Mouse (Mus musculus): ENCODE data around the gene Wdr74.
A peak's percentile ranks its signal among the peaks of the same experiment; 100 is the strongest.
"Not testable (repeated sequence)": the region's sequence is repeated elsewhere in the genome, so short reads cannot be mapped to it uniquely, and the experiment has no call there.

Wdr74 gene

DNA sequence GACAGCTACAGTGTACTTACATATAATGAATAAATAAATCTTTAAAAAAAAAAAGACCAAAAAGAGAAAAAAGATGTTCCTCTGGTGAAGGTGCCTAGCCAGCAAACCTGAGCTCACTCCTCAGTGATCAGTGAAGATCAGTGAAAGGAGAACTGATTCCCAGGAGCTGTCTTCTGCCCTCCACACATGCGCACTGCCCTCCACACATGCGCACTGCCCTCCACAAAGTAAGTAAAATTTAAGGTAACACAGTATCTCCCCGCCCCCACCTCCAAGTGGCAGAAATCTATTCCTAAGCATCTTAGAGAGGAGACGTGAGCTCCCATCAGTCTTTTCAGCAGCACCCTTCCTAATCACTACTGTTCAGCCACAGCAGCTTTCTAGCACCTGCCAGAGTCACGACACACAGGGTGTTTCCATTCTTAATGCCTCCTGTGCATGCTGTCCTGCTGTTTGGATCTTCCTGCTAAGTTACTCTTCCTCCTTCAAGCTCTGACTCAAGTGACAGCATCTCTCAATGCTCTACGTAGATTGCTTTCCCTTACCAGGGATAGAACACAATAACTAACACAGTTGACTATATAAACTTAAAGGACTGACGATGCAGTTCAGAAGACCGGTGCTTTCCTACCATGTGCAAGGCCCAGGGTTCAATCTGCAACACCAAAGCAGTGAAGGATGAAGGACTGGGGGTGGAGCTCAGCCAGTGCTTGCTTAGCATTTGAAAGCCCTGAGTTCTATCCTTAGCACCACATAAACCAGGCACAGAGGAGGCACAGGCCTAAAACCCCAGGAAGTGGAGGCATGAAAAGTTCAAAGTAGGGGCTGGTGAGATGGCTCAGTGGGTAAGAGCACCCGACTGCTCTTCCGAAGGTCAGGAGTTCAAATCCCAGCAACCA lies 19.5 kb upstream of the Wdr74 start:
- no peak for DNase-seq (ENCODE audit: low spot score)

DNA sequence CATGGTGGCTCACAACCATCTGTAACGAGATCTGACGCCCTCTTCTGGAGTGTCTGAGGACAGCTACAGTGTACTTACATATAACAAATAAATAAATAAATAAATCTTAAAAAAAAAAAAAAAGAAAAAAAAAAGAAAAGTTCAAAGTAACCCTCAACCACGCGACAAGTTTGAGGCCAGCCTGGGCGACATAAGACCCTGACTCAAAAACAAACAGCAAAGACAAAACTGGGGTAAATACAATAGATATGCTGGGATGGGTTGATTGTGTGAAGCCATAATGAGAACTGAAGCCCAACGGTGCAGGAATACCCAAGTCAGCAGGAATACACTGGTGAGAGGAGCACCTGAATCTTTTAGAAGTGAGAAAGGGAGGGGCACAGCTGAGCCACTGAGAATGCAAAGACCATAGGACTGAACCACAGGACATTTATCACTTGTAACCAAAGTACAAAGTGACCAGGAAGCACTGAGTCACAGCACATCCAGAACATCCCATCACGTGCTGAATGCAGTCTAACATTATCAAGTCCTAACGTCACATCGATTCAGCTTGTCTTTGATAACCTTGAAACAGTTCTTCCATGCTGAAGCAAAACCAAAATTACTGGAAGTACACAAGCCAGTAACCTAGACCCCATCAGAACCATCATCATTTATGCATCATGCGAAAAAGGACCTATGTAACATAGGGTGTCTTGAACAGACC lies 18.7 kb upstream of the Wdr74 start:
- no peak for DNase-seq (ENCODE audit: low spot score)

DNA sequence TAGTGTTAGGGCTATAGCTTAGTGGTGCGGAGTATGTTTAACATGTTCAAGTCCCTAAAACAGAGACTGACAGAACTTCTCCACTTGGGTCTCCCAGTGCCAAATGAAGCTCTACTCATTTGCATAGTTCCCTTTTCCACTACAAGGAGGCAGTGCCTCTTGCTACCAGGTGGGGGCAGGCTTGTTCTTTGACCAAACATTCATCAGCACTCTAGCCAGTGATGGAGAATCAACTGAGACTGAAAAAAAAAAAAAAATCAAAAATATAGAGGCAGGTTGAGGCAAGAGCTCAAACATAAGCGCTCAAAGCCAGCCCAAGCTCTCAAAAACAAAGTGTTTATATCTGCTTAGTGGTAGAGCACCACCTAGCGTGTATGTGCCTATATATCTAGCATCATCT lies 17.3 kb upstream of the Wdr74 start:
- DNase-seq (ENCODE audit: low spot score), result peak; percentile 59

DNA sequence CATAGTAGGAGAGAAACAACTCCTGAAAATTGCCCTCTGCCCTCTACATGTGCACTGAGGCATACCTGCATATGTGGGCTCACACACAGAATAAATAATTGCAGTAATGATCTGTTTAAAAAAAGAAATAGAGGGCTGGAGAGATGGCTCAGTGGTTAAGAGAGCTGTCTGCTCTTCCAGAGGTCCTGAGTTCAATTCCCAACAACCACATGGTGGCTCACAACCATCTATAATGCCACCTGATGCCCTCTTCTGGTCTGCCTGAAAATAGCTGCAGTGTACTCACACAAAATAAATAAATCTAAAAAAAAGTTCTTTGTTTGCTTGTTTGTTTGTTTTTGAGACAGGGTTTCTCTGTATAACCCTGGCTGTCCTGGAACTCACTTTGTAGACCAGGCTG lies 16.6 kb upstream of the Wdr74 start:
- not testable (repeated sequence) for DNase-seq (ENCODE audit: low spot score)

DNA sequence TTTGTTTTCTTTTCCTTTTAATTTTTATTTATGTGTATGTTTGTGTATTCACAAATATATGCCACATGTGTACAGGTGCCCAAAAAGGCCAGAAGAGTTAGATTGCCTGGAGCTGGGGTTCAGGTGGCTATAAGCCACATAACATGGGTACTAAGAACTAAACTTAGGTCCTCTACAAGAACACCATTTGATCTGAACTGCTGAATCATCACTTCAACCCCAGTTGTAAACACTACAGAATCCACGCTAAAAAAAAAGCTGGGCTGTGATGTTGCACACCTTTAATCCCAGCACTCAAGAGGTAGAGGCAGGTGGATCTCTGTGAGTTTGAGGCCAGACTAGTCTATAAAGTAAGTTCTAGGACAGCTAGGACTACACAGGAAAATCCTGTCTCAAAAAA lies 14.2 kb upstream of the Wdr74 start:
- no peak for DNase-seq (ENCODE audit: low spot score)

DNA sequence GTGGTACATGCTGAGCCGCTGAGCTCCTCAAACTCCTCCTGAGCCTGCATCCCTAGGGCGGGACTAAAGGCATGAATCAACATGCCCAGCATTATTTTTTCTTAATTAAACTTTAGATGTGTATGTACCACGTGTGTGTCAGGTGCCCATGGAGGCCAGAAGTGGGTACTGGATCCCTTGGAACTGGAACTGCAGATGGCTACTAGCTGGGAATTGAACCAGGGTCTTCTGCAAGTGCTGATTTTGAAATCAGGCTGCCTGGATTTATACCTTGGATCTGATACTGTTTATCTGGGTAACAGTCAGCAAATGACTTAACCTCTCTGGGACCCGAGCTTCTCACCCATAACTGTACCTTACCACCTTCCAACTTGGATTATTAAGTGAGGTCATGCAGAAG lies 13.6 kb upstream of the Wdr74 start:
- no peak for DNase-seq (ENCODE audit: low spot score)

DNA sequence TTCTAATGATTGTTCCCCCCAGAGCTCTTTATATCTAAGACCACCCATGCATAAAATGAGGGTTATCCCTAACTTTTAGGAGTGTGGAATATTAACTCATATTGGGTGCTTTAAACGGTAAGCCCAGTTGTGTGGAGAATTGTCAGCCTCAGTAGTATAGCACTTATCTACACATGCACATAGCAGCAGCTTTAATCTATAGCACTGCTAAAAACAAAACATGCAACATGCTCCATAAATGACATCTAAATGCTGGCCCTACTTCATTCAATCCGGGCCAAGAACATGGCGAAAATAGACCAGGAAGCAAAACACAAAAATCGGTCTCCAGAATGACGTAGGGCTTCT lies 13.1 kb upstream of the Wdr74 start:
- no peak for DNase-seq (ENCODE audit: low spot score)

DNA sequence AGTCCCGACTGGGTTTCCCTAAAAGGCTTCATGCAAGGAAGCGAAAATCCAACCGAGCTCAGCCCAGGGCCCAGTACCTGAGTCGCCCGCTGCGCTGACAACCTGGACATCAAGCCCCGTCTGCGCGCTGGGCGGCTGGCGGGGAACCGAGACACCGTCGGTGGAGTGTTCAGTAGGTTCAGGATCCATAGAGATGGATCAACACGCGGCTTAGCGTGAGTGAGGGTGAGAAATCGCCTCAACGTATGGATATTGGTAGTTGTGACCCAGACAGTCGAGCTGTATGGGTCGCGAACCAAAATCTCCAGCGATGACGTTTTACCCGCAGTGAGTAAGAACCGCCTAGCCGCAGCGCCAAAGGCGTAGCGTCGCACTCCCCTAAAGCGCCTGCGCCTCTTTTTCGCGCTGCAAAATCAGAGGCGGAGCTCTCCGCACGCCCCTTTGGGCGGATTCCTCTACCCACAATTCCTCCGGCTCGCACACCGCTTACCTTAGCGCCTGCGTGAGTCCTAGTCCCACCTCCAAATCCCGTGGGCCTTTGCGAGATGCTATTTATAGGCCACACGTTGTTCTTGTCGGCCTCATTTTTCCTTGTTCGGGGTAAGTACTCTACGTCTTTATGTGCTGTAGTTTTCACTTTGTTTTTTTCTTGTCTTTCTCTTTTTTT lies 12.6 kb upstream of the Wdr74 start, which contains the start of gene Slc3a2:
TSS of gene Slc3a2 (minus strand) at position 463 of the 667 bp plus-strand sequence.
- peak; percentile 97 for DNase-seq (ENCODE audit: low spot score)

DNA sequence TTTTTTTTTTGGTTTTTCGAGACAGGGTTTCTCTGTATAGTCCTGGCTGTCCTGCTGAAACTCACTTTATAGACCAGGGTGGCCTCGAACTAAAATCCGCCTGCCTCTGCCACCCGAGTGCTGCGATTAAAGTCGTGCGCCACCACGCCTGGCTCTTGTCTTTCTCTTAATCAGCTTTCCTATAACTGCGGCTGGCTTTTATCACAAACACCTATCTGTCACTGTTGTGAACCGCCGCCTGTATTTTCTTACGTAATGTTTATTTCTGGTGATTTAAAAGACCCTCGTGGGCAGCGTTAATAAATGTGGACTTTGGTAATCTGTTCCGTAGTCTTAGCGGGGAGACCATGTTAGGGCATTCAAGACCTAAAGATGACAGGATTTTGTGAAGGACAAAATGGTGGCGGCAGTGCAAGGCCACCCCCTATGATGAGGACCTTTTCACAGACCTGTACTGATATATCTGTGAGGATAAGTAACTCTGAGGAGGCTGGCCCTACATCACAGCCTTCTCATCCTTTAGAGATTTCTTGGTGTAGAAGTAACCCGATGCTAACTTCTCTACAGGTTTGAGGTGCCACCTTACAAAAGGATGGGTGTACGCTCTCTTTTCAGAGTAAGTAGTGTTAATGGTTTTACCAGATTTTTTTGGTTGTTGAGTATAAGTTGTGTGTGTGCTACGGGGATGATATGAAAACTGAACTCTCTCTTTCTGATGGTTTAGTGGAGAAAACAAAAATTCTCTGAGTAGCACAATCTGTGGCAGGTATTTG lies 11.9 kb upstream of the Wdr74 start:
- DNase-seq (ENCODE audit: low spot score), result peak; percentile 30

DNA sequence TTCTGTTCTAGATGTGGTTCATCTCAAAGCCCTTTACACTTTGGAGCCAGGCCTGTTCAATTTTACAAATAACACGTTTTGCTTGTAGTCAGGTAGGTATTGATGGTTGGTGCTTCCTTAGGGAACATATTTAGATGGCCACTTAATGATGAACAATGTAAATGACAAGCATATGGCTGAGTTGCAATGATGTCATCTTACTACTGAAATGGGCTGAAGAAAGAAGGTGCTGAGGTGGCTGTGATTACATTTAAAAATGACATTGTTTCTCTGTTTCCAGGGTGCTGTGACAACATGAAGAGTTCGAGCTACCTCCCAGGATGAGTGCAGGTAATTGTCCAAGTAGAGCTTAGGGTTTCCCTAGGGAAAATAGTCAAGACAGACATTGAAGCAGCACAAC lies 11.2 kb upstream of the Wdr74 start:
- no peak for DNase-seq (ENCODE audit: low spot score)

DNA sequence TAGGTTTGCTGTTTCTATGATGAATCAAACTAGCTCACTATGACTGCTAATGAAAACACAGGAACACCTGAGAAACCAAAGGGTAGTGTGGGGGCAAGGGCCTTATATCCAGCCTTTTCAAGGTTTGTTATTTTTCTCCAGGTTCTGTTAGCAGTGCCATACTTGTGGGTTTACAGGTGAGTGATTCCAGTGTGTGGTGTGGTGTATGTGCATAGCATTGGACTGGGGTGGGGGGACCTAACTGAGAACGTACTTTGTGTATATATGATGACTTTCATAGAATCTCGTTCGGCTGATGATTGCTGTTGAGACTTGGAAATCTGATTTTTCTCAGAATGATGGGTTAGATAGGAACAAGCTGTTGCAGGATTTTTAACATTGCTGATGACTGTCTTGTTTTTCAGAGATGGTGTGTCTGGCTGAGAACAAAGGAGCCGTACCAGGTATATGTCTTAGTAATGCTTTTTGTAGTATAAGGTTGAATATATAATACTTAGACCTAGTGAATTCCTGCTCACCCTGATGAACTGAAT lies 10.5 kb upstream of the Wdr74 start:
- no peak for DNase-seq (ENCODE audit: low spot score)

DNA sequence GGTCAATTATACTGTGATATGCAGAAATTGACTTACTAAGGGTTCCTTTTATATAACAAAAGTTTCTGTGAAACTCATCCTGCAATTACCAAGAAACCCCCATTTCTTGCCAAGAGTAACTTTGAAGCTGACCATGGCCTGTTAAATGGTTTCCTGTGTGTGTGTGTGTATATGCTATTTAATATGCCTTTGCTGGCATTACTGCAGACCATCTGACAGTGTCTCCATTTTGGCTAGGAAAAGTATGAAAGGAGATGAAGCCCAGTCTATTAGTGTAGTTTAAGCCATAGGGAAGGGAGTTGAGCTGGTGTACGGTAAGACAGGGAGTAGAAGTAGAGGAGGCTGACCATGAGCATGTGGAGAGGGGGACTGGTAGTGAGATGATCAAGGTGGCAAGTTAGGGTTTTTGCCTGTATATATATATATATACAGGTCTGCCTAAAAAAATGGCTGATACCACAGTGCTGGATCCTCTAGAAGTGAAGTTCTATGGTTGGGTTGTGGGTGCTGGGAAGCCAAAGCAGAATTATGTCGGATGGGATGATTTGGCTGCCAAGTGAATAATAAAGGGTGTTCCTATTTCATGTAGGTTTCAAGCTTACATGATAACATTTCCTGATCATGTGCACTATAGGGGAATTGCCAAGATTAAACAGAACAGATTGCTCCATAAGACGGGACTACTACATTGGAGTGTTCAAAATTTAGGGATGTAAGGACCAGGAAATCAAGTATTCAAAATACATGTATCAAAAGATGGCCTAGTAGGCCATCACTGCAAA lies 8.8 kb upstream of the Wdr74 start:
- DNase-seq (ENCODE audit: low spot score), result no peak

DNA sequence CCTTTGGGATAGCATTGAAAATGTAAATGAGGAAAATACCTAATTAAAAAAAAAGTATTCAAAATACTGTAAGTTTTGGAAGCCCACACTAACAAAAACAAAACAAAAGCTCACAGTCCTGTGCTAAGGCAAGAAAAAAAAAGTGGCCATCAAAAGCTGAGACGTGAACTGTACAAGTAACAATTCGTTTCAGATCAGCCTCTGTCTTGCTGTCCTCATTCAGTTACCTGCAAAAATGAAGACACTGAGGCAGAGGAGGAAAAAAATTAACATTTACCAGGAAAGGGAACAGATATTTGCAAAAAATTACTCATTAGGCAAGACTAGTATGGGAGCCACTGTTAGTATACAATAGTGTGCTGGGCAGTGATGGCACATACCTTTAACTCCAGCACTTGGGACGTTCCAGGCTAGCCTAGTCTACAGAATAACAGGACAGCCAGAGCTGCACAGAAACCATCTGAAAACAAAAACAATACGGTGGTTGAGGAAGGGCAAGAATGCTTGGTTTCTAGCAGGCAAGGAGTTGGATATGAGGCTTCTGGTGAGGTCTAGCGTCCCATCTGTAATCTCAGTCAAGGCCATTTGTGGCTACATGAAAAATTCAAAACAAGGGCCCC lies 8.0 kb upstream of the Wdr74 start:
- DNase-seq (ENCODE audit: low spot score), result no peak

DNA sequence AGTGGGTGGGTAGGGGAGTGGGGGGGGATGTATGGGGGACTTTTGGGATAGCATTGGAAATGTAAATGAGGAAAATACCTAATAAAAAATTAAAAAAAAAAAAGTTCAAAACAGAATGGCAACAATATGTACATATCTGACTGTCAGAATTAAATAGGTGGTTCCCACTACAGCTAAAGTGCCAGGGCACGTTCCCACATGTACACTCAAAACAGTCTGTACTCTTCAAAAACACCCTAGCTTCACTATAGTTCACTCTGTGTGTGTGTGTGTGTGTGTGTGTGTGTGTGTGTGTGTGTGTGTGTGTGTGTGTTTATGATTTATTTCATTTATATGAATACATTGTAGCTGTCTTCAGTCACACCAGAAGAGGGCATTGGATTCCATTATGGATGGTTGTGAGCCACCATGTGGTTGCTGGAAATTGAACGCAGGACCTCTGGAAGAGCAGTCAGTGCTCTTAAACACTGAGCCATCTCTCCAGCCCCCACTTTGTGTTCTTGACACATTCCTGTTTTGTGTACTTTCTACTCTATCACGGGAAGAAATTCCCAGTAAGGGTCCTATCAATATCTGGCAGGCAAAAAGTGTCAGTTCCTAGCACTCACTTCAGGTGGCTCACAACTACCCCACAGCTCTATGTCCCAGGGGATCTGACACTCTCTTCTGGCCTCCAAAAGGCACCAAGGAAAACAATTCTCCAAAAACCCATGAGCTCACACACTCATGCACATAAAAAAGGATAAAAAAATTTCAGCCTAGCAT lies 7.1 kb upstream of the Wdr74 start:
- DNase-seq (ENCODE audit: low spot score), result not testable (repeated sequence)

DNA sequence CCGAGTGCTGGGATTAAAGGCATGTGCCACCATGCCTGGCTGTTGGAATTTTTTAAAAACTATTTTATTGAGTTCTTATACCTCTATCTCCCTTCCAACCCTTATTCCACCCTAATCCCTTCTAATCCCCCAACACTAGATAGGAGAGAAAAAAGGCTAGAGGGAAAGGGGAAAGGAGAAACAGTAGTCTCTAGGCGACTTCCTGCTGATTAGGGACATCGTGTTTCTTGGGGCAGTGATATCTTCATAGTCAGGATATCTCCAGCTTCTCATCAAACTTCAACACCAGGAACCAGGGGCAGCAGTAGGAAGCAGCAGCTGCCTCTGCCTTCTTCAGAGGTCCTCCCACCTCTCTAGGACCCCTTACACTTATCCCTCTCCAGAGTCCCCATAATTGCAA lies 1.3 kb upstream of the Wdr74 start:
- DNase-seq (ENCODE audit: low spot score), result no peak

DNA sequence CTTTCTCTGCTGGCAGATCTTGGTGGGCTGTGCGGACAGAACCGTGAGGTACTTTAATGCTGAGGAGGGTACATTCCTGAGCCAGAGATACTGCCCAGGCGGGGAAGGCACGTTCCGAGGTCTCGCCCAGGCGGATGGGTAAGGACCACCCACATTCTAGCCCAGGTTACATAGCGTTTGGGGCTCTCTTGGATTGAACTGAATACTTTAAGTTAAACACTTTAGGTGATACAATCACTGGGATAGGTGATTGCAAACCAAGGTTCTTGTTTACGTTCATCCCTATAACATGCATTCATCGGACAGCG lies 487 bp downstream of the Wdr74 start:
- DNase-seq (ENCODE audit: low spot score), result no peak

DNA sequence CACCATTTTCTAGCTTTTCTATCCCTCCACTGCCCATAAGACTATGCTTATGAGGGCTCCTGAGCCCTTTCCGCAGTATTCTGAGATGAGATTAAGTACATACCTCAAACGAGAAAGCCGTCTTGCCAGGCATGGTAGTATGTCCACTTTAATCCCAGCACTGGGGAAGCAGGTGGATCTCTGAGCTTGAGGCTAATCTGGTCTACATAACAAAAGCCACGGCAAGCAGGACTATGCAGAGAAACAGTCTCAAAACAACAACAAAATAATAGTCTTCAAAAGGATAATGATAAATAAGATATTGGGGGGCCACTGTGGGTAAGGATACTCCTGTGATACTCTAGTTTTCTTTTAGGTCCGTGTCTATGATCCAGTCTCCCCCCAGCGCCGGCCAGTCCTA lies 3.3 kb downstream of the Wdr74 start:
- no peak for DNase-seq (ENCODE audit: low spot score)

DNA sequence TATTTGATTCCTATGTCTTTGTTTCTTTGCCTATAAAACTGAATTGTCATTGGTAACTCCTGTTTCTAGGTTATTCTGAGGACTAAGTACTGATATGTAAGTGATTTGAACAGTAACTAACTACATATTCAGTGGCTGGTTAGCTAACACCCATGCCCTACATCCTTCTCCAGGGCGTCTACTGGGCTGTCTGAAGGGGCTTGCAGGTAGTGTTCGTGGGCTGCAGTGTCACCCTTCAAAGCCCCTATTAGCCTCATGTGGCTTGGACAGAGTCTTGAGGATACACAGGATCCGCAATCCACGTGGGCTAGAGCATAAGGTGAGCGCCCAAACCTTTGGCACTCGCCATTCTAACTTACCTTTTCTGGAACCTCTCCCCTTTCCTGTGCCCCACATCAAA lies 4.0 kb downstream of the Wdr74 start:
- DNase-seq (ENCODE audit: low spot score), result no peak

DNA sequence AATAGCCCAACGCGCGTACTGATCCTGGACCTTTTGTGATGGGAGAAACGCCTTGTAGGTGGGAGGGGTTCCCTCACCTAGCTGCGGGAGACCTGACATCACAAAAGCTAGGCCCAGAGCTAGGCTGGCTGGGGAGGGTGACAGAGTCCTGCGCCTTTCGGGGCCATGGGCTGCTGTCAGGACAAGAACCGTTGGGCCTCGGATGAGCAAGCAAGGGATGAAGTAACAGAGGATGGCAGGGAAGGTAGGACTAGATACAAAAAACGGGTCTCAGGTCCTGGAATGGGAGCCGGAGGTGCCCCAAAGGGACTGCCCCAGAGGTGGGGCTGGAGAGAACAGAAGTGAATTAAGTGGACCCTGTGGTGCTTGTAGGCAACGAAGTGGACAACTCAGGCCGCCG lies 5.0 kb downstream of the Wdr74 start, which contains the start of gene 1700092M07Rik:
TSS of gene 1700092M07Rik (plus strand) at position 116 of the 400 bp plus-strand sequence.
- DNase-seq (ENCODE audit: low spot score), result no peak

Data from layer of hippocampus, adult 11-12 months (tissue).